Mouse (Mus musculus) lung, postnatal 0 days (tissue): Measurements from ENCODE around the gene Ip6k2. TPM values are rescaled to one million over a fixed set of nuclear protein-coding genes. Genes with fewer than 3 reads are reported as not detected.

Experiments used
- ATAC-seq: fragments of 200-750 bp; cut with Nextera tagmentation; 2 replicates; pipeline ENCODE4 v1.8.0; 2017; ENCODE audit warnings: moderate library complexity
- DNase-seq: peaks from one replicate; pipeline ENCODE4 v3.0.0-alpha.2; 2016; ENCODE audit warnings: low spot score
- H3K27ac ChIP-seq: fragments of 300-500 bp; sonication (generic); 2 replicates; pipeline ENCODE4 v1.5.1; 2014; ENCODE audit warnings: antibody characterized with exemption, mild to moderate bottlenecking, low read length, mixed read lengths
- H3K27me3 ChIP-seq: fragments of 300-500 bp; sonication (generic); replicated peaks from 2 replicates; pipeline ENCODE4 v1.6.1; 2014; ENCODE audit warnings: low read length, mixed read lengths; ENCODE audit not compliant: insufficient read depth
- H3K36me3 ChIP-seq: fragments of 300-500 bp; sonication (generic); 2 replicates; pipeline ENCODE4 v1.6.1; 2014; ENCODE audit warnings: low read length, mixed read lengths; ENCODE audit not compliant: insufficient read depth
- H3K4me1 ChIP-seq: fragments of 300-500 bp; sonication (generic); 2 replicates; pipeline ENCODE4 v1.6.1; 2014; ENCODE audit warnings: antibody characterized with exemption, low read depth, low read length, mixed read lengths; ENCODE audit not compliant: insufficient read depth
- H3K4me2 ChIP-seq: fragments of 300-500 bp; sonication (generic); replicated peaks from 2 replicates; pipeline ENCODE4 v1.6.1; 2014; ENCODE audit warnings: low read depth, mild to moderate bottlenecking, low read length, moderate library complexity, mixed read lengths
- H3K4me3 ChIP-seq: fragments of 300-500 bp; sonication (generic); 2 replicates; pipeline ENCODE4 v1.5.1; 2014; ENCODE audit warnings: low read depth, low read length
- H3K9ac ChIP-seq: fragments of 300-500 bp; sonication (generic); replicated peaks from 2 replicates; pipeline ENCODE4 v1.6.1; 2014; ENCODE audit warnings: low read depth, mild to moderate bottlenecking
- H3K9me3 ChIP-seq: fragments of 300-500 bp; sonication (generic); 2 replicates; pipeline ENCODE4 v1.6.1; 2016; ENCODE audit warnings: low read length, mixed read lengths
- CTCF ChIP-seq: IDR thresholded peaks from 2 replicates; pipeline ENCODE4 v1.5.1; 2016; ENCODE audit warnings: antibody characterized with exemption, mild to moderate bottlenecking
- EP300 ChIP-seq: IDR thresholded peaks from 2 replicates; pipeline ENCODE4 v1.6.1; 2016; ENCODE audit warnings: antibody characterized with exemption, mild to moderate bottlenecking, control low read depth
- WGBS: fragments of 180-500 bp; shearing (Covaris S2); extraction: QIAGEN DNeasy Blood & Tissue Kit; methylation state at CpG from one replicate; pipeline ENCODE4 v1.1.7; 2014; 5-methylcytosine and 5-hydroxymethylcytosine counted together
- polyA plus RNA-seq: library from polyadenylated mRNA; unstranded; fragments of >200 nt; fragmentation: Nextera tagmentation; extraction: Ambion mirVana; gene quantifications from 2 replicates; pipeline ENCODE4 v1.2.1, GENCODE M21; 2015

Gene Ip6k2
- polyA plus RNA-seq, 1 experiment from 2014 or later: 48.1 TPM

DNA sequence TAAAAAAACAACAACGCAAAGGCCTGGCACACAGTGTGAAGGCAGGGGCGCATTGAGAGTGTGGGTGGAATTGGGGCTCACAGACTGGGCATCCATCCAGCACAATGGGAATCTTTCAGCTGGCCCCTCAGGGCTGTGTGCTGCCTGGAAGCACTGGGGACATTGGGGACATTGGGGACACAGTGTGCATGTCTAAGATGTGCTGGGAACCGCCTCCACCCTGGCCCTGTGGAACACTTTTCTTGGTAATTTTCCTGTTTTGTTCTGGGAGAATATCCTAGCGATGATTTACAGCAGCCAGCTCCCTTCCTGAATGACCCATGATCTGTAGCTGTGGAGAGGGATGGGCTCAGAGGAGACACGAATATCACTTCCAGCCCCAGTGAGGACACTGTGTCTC is 29.2 kb upstream of the Ip6k2 start:
- no peak for TF ChIP-seq CTCF
- DNase-seq: no peak
- no peak for ATAC-seq
- H3K27ac ChIP-seq: no peak overlapping the region
- H3K27me3 ChIP-seq: no peaks in the 10 kb centered on the region
- H3K4me3 ChIP-seq: no peak overlapping the region
- no peaks in the 10 kb centered on the region for H3K9me3 ChIP-seq
- H3K36me3 ChIP-seq: no peaks in the 10 kb centered on the region
- H3K9ac ChIP-seq: no peak overlapping the region
- no peak overlapping the region for H3K4me2 ChIP-seq
- H3K4me1 ChIP-seq: no peaks in the 10 kb centered on the region
- 79% methylated on average over 5 of the region's 5 CpGs for WGBS

DNA sequence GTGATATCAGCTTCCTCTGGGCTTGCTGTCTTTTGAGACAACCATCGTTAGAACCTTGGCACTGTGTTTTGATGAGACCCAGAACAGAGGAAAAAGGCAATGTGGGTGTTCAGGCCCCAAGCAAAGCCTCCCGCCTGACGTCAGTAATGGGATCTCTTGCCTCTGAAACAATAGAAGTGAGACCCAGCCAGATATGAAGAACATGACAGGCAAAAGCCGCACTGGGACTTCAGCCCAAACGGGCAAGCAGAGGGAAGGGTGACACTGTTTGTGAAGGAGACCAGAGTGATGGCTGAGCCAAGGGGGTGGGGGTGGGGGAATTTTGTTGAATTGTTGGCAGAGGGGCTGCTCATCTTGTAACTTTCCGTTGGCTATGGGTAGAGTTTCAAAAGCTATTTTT is 26.2 kb upstream of the Ip6k2 start:
- Histone ChIP-seq H3K4me2 (no peak overlapping the region), H3K4me3 (no peak overlapping the region), H3K4me1 (no peaks in the 10 kb centered on the region), H3K27ac (no peak overlapping the region), H3K9ac (no peak overlapping the region), H3K9me3 (no peaks in the 10 kb centered on the region), H3K27me3 (no peaks in the 10 kb centered on the region), H3K36me3 (no peaks in the 10 kb centered on the region)
- WGBS: 47% methylated on average over 6 of the region's 6 CpGs
- DNase-seq (no peak), ATAC-seq (peak; percentile 41; the same call in 1 of the 2 replicates)
- TF ChIP-seq EP300 (no peak), CTCF (no peak)

DNA sequence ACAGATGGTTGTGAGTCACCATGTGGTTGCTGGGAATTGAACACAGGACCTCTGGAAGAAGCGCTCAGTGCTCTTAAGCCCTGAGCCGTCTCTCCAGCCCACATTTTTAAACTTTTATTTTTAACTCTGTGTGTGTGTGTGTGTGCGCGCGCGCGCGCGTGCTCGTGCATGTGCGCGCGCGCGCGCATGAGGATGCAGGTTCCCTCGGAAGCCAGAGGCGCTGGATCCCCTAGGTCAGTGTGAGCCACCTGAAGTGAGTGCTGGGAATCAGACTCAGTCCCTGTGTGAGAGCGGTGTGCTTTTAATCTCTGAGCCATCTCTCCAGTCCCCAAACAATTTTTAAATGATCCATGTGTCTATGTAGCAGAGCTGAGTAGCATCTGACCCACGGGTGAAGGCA is 24.5 kb upstream of the Ip6k2 start:
- Histone ChIP-seq H3K4me1 (no peaks in the 10 kb centered on the region), H3K27ac (no peak overlapping the region), H3K4me2 (no peak overlapping the region), H3K27me3 (no peaks in the 10 kb centered on the region), H3K4me3 (no peak overlapping the region), H3K36me3 (no peaks in the 10 kb centered on the region), H3K9me3 (no peaks in the 10 kb centered on the region), H3K9ac (no peak overlapping the region)
- no peak for TF ChIP-seq CTCF
- no peak for TF ChIP-seq EP300
- WGBS: 97% methylated on average over 20 of the region's 20 CpGs
- ATAC-seq (no peak), DNase-seq (no peak)

DNA sequence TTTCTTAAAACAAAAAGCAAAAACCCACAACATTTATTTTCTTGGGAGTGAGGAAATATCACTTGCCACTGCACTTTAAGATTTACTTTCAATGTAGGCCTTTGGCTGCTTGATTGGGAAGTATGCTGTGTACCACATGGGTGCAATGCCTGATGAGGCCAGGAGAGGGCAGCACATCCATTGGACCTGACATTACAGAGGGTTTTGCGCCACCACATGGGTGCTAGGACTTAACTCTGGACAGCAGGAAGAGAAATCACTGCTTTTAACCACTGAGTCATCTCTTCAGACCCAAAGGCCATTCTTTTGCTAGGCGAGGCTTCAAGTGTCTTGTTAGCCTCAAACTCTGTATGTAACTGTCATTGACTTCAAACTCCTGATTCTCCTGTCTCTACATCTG is 23.8 kb upstream of the Ip6k2 start:
- ATAC-seq (peak; percentile 17; the same call in 1 of the 2 replicates), DNase-seq (peak; percentile 40)
- H3K27ac ChIP-seq: no peak overlapping the region
- TF ChIP-seq EP300 (no peak), CTCF (peak; percentile 88)
- 58% methylated on average over 2 of the region's 2 CpGs for WGBS
- no peaks in the 10 kb centered on the region for H3K4me1 ChIP-seq
- no peaks in the 10 kb centered on the region for H3K27me3 ChIP-seq
- no peak overlapping the region for H3K4me3 ChIP-seq
- no peaks in the 10 kb centered on the region for H3K9me3 ChIP-seq
- H3K4me2 ChIP-seq: no peak overlapping the region
- no peaks in the 10 kb centered on the region for H3K36me3 ChIP-seq
- H3K9ac ChIP-seq: no peak overlapping the region

DNA sequence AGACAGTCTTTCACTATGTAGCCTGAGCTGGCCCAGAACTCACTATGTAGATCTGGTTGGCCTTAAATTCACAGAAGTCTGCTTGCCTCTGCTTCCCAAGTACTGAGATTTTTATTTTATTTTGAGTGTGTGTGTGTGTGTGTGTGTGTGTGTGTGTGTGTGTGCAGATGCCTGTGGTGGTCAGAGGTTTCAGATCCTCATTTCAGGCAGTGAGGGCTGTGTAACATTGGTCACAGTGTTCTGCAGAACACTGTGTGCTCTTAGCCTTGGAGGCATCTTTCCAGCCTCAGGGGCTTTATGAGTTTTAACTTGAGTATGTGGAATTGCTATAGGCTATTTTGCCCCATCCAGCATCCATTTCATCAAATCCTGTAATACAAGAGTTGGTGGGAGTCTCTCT is 22.0 kb upstream of the Ip6k2 start:
- H3K9me3 ChIP-seq: no peaks in the 10 kb centered on the region
- no peak overlapping the region for H3K4me3 ChIP-seq
- TF ChIP-seq CTCF: no peak
- no peak for TF ChIP-seq EP300
- DNase-seq: no peak
- no peak for ATAC-seq
- H3K27ac ChIP-seq: no peak overlapping the region
- H3K27me3 ChIP-seq: no peaks in the 10 kb centered on the region
- H3K9ac ChIP-seq: no peak overlapping the region
- H3K4me2 ChIP-seq: no peak overlapping the region
- H3K36me3 ChIP-seq: no peaks in the 10 kb centered on the region
- H3K4me1 ChIP-seq: no peaks in the 10 kb centered on the region

DNA sequence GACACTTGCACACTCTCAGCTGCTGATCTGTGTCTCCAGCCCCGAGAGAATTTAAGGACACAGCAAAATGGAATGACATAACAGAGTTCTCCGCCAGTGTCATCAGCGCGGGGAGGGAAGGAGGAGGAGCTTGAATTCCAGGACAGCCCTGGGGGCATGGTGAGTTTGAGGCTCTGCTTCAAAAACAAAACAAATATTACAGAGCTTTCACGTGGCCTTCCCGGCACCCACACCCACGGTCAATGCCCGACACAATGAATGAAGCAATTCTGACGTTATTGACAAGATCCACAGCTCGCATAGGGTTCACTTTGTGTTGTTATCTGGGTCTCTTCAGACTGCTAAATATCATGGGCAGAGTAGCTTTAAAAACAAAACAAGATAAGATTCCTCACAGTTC is 18.6 kb upstream of the Ip6k2 start:
- Histone ChIP-seq H3K27ac (no peak overlapping the region), H3K36me3 (no peaks in the 10 kb centered on the region), H3K4me1 (no peaks in the 10 kb centered on the region), H3K9me3 (no peaks in the 10 kb centered on the region), H3K9ac (no peak overlapping the region), H3K4me3 (no peak overlapping the region), H3K4me2 (no peak overlapping the region), H3K27me3 (no peaks in the 10 kb centered on the region)
- DNase-seq: no peak
- 59% methylated on average over 10 of the region's 10 CpGs for WGBS
- TF ChIP-seq EP300: no peak
- no peak for TF ChIP-seq CTCF
- no peak for ATAC-seq

DNA sequence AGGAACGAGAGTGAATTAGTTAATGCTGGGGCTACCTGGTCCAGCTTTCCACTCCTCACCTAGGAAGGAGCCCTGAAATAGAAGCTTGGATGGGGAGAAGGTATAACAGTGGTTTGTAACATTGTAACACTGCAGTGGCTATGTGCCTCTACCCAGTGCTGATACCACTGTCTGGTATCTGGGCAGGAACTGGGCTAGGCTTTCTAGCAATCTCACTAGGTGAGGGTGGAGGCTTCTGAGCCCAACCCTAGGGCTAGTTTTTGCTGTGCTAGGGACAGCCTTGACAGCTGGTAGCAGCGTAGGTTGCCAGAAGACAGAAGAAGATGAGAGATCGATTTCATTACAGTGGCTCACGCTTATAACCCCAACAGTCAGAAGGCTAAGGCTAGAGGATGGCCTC is 7.0 kb upstream of the Ip6k2 start:
- Histone ChIP-seq H3K4me1 (no peaks in the 10 kb centered on the region), H3K9me3 (no peaks in the 10 kb centered on the region), H3K9ac (no peak overlapping the region), H3K4me3 (no peak overlapping the region), H3K36me3 (no peaks in the 10 kb centered on the region), H3K27ac (no peak overlapping the region), H3K27me3 (no peaks in the 10 kb centered on the region), H3K4me2 (no peak overlapping the region)
- WGBS: 80% methylated on average over 4 of the region's 4 CpGs
- ATAC-seq (no peak), DNase-seq (no peak)
- TF ChIP-seq CTCF (no peak), EP300 (no peak)
